Mouse (Mus musculus): ENCODE data around the gene Acsbg2. TPM values are rescaled to one million over a fixed set of nuclear protein-coding genes. Genes with fewer than 3 reads are reported as not detected.

The Acsbg2 gene
- polyA plus RNA-seq, 1 experiment from 2014 or later, result not detected

DNA sequence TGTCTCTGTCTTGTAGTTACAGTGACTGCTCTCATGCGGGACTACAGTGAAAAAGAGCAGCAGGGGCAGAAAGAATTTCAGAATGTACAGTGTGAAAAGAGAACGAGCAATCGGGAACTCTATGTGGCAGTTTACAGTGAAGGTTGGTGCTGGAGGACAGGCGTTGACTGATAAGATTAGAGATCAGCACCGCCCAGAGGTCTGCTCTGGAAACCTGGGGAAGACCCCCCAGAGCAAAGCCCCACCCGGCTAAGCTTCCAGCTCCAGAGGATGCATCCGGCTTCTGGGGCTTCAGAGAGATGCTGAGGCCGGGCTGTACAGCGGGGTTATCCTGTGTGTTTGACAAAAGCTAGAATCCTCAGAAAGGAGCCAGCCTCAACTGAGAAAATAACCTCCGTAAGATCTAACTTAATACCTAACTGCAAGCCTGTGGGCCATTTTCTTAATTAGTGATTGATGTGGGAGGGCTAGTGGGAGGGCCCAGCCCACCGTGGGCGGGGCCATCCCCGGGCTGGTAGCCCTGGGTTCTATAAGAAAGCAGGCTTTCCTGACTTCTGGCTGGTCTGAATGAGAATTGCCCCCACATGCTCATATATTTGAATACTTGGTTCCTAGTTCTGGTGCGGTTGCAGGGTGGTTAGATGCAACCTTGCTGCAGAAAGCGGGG lies 3.8 kb downstream of the Acsbg2 start:
- H3K27ac ChIP-seq (replicated peaks), result no peak overlapping the region
- no peaks in the 10 kb centered on the region for H3K4me1 ChIP-seq (replicated peaks)
- H3K27me3 ChIP-seq, result no peaks in the 10 kb centered on the region
- no peaks in the 10 kb centered on the region; the same call in 1 of the 2 replicates for H3K9me3 ChIP-seq
- no peak overlapping the region for H3K4me2 ChIP-seq
- 77% methylated on average over 15 of the region's 15 CpGs for WGBS
- ATAC-seq (ENCODE audit: low read depth), result no peak
- H3K36me3 ChIP-seq, result no peaks in the 10 kb centered on the region
- H3K4me3 ChIP-seq, result no peak overlapping the region
- no peak overlapping the region for H3K9ac ChIP-seq

DNA sequence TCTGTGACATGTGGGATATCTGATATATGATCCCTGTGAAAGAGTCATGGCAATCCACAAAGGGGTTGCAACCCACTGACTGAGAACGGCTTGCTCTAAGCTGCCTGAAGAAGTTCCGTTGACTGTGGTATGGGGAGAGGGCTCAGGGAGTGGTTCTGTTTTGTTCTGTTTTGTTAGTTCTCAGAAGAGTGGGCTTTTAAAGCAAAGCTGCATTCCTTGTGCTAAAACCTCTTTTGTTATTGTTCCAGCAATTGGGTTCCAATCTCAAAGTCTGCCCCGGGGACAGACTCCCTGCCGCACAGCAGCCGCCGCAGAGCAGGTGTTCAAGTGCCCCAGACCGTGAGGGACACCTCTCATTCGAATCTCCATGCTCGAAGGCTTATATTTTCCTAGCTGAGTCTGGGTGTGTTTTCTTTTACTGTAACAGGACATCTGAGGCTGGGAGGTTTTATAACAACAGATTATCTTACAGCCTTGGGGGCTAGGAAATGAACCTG lies 4.7 kb downstream of the Acsbg2 start:
- Histone ChIP-seq H3K27me3 (no peaks in the 10 kb centered on the region), H3K36me3 (no peaks in the 10 kb centered on the region), H3K27ac (replicated peaks) (no peak overlapping the region), H3K9ac (no peak overlapping the region), H3K4me3 (no peak overlapping the region), H3K4me2 (no peak overlapping the region), H3K9me3 (no peaks in the 10 kb centered on the region; the same call in 1 of the 2 replicates), H3K4me1 (replicated peaks) (no peaks in the 10 kb centered on the region)
- WGBS, result 57% methylated on average over 9 of the region's 9 CpGs
- no peak for ATAC-seq (ENCODE audit: low read depth)

DNA sequence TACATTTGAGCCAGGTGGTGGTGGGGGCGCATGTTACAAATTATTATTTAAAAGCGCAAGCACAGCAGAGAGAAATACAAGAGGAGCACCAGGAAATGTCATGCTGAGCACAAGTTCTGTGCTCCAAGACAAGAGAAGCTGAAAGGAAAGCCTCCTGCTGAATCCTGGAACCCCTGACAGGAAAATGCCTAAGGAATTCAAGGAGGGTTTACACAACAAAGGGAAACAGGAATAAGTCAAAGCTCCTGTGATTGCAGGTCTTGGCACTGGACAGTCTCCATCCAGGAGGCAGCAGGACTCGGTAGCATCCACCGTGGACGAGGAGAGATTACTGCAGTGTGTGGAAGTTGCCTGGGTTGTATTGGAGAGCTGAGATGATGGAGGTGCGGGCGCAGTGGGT lies 8.2 kb downstream of the Acsbg2 start:
- no peaks in the 10 kb centered on the region for H3K36me3 ChIP-seq
- ATAC-seq (ENCODE audit: low read depth), result no peak
- H3K9me3 ChIP-seq, result no peaks in the 10 kb centered on the region; the same call in 1 of the 2 replicates
- H3K27me3 ChIP-seq, result no peaks in the 10 kb centered on the region
- H3K4me1 ChIP-seq (replicated peaks), result no peaks in the 10 kb centered on the region
- WGBS, result 81% methylated on average over 7 of the region's 7 CpGs
- no peak overlapping the region for H3K27ac ChIP-seq (replicated peaks)
- no peak overlapping the region for H3K4me2 ChIP-seq
- no peak overlapping the region for H3K4me3 ChIP-seq
- no peak overlapping the region for H3K9ac ChIP-seq

DNA sequence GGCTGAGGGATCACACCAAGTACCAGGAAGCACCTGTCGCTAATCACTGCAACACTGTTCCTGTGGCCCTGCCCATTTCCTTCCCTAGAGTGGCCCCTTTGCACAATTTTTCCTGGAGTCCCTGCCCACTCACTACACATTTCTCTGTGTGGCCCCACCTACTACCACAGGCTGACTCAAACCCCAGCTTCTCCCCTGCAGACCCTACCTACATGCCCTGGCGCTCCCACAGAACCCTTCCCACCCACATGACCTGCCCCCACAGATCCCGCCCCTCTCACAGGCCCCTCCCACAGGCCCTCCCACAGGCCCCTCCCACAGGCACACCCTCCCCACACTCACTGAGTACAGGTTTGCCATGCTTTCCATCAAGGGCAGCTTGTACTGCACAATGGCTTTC lies 13.1 kb downstream of the Acsbg2 start:
- no peaks in the 10 kb centered on the region for H3K9me3 ChIP-seq
- no peak overlapping the region for H3K9ac ChIP-seq
- no peaks in the 10 kb centered on the region for H3K4me1 ChIP-seq (replicated peaks)
- WGBS, result 62% methylated on average over 3 of the region's 3 CpGs
- no peak overlapping the region for H3K27ac ChIP-seq (replicated peaks)
- ATAC-seq (ENCODE audit: low read depth), result no peak
- no peaks in the 10 kb centered on the region for H3K36me3 ChIP-seq
- H3K4me3 ChIP-seq, result no peak overlapping the region
- H3K27me3 ChIP-seq, result no peaks in the 10 kb centered on the region
- H3K4me2 ChIP-seq, result no peak overlapping the region

DNA sequence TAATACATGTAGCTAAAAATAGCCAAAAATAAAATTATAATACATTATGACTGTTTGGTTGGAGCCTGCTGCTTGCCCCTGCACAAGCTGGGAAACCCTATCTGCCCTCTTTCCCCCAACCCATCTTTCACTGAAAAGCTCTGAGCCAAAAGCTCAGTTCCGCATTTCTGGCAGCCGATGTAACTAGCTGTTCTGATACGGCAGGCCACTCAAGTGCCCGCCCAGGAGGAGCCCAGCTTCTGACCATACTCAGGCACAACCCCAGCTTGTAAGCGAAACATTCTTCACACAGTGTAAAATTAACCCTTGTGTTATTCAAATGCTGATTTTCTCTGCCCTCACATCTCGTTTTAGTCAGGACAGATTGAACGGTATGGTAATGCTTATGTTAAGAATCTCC lies 15.3 kb downstream of the Acsbg2 start:
- H3K9me3 ChIP-seq, result no peaks in the 10 kb centered on the region
- no peaks in the 10 kb centered on the region for H3K36me3 ChIP-seq
- no peak overlapping the region for H3K9ac ChIP-seq
- H3K27me3 ChIP-seq, result no peaks in the 10 kb centered on the region
- no peak overlapping the region for H3K27ac ChIP-seq (replicated peaks)
- no peaks in the 10 kb centered on the region for H3K4me1 ChIP-seq (replicated peaks)
- WGBS, result 62% methylated on average over 7 of the region's 7 CpGs
- no peak overlapping the region for H3K4me2 ChIP-seq
- no peak for ATAC-seq (ENCODE audit: low read depth)
- H3K4me3 ChIP-seq, result no peak overlapping the region

DNA sequence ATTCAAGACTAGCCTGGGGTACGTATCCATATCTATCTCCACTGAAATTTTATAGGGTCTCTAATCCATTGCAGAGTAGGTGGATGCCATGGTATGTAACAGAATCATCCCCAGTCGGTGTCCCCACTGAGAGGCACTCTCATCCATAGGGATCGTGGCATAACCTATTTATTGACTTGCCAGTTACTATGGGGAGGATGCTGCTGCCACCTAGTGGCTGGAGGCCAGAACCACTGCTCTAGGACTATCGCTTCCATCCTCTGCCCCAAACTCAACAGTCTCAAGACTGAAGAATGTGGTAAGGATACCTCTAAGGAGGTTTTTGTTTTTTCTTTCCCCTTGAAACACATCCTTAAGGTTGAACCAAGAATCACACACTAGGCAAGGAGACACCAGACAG lies 16.0 kb downstream of the Acsbg2 start:
- no peak overlapping the region for H3K4me2 ChIP-seq
- no peaks in the 10 kb centered on the region for H3K4me1 ChIP-seq (replicated peaks)
- no peak overlapping the region for H3K4me3 ChIP-seq
- H3K36me3 ChIP-seq, result no peaks in the 10 kb centered on the region
- H3K9me3 ChIP-seq, result no peaks in the 10 kb centered on the region
- H3K27ac ChIP-seq (replicated peaks), result no peak overlapping the region
- WGBS, result 52% methylated on average over 4 of the region's 4 CpGs
- no peak overlapping the region for H3K9ac ChIP-seq
- H3K27me3 ChIP-seq, result no peaks in the 10 kb centered on the region
- ATAC-seq (ENCODE audit: low read depth), result no peak

DNA sequence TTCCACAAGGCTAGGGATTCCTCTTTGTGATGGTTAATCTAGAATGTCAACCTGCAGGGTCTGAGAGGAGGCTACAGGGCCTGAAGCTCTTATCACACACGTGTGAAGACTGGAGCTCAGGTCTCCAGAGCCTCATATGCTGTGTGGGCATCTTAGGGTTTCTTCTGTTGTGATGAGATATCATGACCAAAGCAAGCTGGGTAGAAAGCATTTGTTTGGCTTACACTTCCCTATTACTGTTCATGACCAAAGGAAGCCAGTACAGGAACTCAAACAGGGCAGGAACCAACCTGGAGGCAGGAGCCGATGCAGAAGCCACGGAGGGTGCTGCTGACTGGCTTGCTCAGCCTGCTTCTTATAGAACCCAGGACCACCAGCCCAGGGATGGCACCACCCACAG lies 18.8 kb downstream of the Acsbg2 start:
- Histone ChIP-seq H3K4me1 (replicated peaks) (no peaks in the 10 kb centered on the region), H3K4me3 (no peak overlapping the region), H3K27me3 (no peaks in the 10 kb centered on the region), H3K9ac (no peak overlapping the region), H3K36me3 (no peaks in the 10 kb centered on the region), H3K4me2 (no peak overlapping the region), H3K9me3 (no peaks in the 10 kb centered on the region), H3K27ac (replicated peaks) (no peak overlapping the region)
- WGBS, result 80% methylated on average over 3 of the region's 3 CpGs
- ATAC-seq (ENCODE audit: low read depth), result no peak

DNA sequence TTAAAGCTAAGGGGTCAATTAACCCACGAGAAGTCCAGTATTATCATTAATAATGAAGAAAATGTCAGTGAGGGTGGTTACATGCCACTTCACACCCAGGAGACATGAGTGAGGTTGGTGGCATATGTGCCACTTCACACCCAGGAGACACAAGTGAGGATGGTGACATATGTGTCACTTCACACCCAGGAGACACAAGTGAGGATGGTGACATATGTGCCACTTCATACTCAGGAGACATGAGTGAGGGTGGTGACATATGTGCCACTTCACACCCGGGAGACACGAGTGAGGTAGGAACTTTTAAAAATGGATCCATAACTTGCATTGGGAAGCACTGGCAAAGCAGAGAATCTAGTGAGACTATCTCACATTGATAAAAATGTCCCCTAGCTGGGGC lies 23.1 kb downstream of the Acsbg2 start:
- no peak for ATAC-seq (ENCODE audit: low read depth)
- H3K27me3 ChIP-seq, result no peaks in the 10 kb centered on the region
- WGBS, result 77% methylated on average over 3 of the region's 3 CpGs

DNA sequence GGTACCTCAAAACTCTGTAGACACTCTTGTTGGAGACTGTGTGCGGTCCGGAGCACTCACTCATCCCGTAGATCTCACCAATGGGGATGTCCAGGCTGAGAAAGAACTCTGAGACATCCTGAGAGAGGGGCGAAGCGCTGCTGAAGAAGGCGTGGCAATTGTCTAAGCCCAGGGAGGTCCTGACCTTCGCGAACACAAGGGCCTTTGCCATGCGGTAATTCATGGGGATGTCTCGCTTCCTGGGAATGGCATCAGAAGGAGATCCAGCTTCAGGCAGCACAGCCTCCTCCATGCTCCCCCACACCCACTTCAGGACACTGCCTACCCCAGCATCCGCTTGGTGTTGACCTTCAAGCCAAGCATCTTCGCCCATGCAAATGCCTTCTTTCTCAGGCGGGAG lies 24.5 kb downstream of the Acsbg2 start:
- H3K27ac ChIP-seq (replicated peaks), result no peak overlapping the region
- H3K9ac ChIP-seq, result no peak overlapping the region
- no peak for ATAC-seq (ENCODE audit: low read depth)
- H3K9me3 ChIP-seq, result no peaks in the 10 kb centered on the region
- no peak overlapping the region for H3K4me3 ChIP-seq
- no peaks in the 10 kb centered on the region for H3K36me3 ChIP-seq
- no peaks in the 10 kb centered on the region for H3K27me3 ChIP-seq
- H3K4me2 ChIP-seq, result no peak overlapping the region
- WGBS, result 90% methylated on average over 13 of the region's 13 CpGs
- H3K4me1 ChIP-seq (replicated peaks), result no peaks in the 10 kb centered on the region

More for the DNA sequence above, 23.1 kb downstream of the Acsbg2 start:
- Histone ChIP-seq H3K4me3 (no peak overlapping the region), H3K4me2 (no peak overlapping the region), H3K36me3 (no peaks in the 10 kb centered on the region), H3K4me1 (replicated peaks) (no peaks in the 10 kb centered on the region), H3K9me3 (no peaks in the 10 kb centered on the region), H3K27ac (replicated peaks) (no peak overlapping the region), H3K9ac (no peak overlapping the region)

DNA sequence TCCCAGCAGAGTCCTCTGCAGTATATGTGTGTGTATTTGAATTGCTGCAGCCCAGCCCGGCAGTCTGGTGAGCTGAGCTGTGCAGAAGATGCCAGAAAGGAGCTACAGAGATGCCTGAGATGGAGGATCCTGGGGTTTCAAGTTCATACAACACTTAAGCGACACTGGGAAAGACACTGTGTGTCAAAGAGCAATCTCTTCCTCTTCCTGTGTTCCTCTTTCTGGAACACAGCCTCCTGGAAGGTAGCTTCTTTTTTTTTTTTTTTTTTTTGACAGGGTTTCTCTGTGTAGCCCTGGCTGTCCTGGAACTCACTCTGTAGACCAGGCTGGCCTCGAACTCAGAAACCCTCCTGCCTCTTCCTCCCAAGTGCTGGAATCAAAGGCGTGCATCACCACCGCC lies 25.5 kb downstream of the Acsbg2 start:
- H3K4me1 ChIP-seq (replicated peaks), result no peaks in the 10 kb centered on the region
- no peaks in the 10 kb centered on the region for H3K36me3 ChIP-seq
- no peak overlapping the region for H3K9ac ChIP-seq
- no peaks in the 10 kb centered on the region for H3K27me3 ChIP-seq
- H3K27ac ChIP-seq (replicated peaks), result no peak overlapping the region
- H3K4me3 ChIP-seq, result no peak overlapping the region
- no peak for ATAC-seq (ENCODE audit: low read depth)
- 85% methylated on average over 5 of the region's 5 CpGs for WGBS
- H3K9me3 ChIP-seq, result no peaks in the 10 kb centered on the region
- H3K4me2 ChIP-seq, result no peak overlapping the region

DNA sequence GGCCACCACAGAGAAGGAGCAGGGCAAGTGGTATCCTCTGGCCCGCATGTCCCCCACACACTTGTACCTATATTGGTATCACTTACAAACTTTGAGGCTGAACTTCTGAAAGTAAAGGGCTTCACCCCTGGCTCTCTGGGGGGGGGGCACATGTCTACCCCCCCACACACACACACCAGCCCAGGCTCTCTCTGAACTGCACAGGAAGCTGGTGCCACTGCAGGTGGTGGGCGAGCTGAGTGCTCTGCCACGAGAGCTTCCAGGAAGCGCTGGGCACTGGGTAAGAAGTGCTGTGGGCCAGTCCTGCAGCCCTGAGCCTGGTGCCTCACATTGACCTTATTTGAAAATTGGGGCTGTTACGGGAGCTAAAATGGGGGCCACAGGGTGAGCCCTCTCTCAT lies 30.6 kb downstream of the Acsbg2 start:
- Histone ChIP-seq H3K9ac (no peak overlapping the region), H3K4me3 (no peak overlapping the region), H3K36me3 (no peaks in the 10 kb centered on the region), H3K4me1 (replicated peaks) (no peaks in the 10 kb centered on the region), H3K4me2 (no peak overlapping the region), H3K27me3 (no peaks in the 10 kb centered on the region), H3K9me3 (no peaks in the 10 kb centered on the region), H3K27ac (replicated peaks) (no peak overlapping the region)
- WGBS, result 88% methylated on average over 5 of the region's 5 CpGs
- no peak for ATAC-seq (ENCODE audit: low read depth)

DNA sequence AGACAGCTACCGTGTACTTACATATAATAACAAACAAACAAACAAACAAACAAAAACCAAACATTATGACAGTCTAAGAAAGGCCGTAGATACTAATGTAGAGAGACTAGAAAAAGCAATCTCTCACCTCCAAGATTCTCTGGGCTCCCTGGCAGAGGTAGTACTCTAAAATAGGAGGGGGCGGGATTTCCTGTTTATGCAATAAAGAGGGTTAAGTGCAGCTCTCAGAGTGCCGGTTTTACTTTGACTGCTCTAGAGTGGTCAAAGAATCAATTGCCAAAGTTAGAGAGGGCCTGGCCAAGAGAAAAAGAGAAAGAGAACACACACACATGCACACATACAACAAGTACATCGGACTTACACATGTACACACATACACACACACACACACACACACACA lies 32.1 kb downstream of the Acsbg2 start:
- no peak for ATAC-seq (ENCODE audit: low read depth)
- no peaks in the 10 kb centered on the region for H3K27me3 ChIP-seq
- H3K4me2 ChIP-seq, result no peak overlapping the region
- no peaks in the 10 kb centered on the region for H3K36me3 ChIP-seq
- no peaks in the 10 kb centered on the region for H3K9me3 ChIP-seq
- H3K27ac ChIP-seq (replicated peaks), result no peak overlapping the region
- 85% methylated on average over 5 of the region's 5 CpGs for WGBS
- no peak overlapping the region for H3K4me3 ChIP-seq
- no peaks in the 10 kb centered on the region for H3K4me1 ChIP-seq (replicated peaks)
- H3K9ac ChIP-seq, result no peak overlapping the region

DNA sequence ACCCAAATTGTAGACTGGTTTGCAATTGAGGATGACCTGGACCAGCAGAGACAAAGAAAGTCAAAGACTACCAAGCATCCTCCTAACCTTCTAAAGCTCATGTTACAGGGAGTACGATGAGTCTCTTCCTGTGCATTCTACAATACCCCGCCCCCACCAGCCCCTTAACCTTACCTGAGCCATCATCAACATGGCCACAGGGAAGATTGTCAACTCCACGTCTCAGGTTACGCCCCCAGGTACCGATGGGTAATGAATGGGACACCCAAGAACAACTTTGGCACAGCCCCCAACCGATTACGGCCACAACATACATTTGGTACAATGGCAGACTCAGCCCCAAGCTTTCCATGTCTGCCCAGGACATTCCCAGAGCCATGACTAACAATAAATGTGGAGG lies 33.7 kb downstream of the Acsbg2 start:
- H3K36me3 ChIP-seq, result no peaks in the 10 kb centered on the region
- no peak overlapping the region for H3K4me2 ChIP-seq
- WGBS, result 89% methylated on average over 7 of the region's 7 CpGs
- H3K9me3 ChIP-seq, result no peaks in the 10 kb centered on the region
- H3K9ac ChIP-seq, result no peak overlapping the region
- H3K4me3 ChIP-seq, result no peak overlapping the region
- ATAC-seq (ENCODE audit: low read depth), result no peak
- H3K27me3 ChIP-seq, result no peaks in the 10 kb centered on the region
- no peak overlapping the region for H3K27ac ChIP-seq (replicated peaks)
- no peaks in the 10 kb centered on the region for H3K4me1 ChIP-seq (replicated peaks)

Data from neural tube, embryonic 13.5 days (tissue).